Mouse (Mus musculus) liver, adult 2 months (tissue): ENCODE data around the gene Vpreb3.

Experiments
- CTCF ChIP-seq: fragments of 200-500 bp; IDR thresholded peaks from 2 replicates; pipeline ENCODE4 v1.5.1; 2011; ENCODE audit warnings: low read depth, low read length, control low read depth
- POLR2A ChIP-seq: fragments of 200-500 bp; IDR thresholded peaks from 2 replicates; pipeline ENCODE4 v1.6.1; 2011; ENCODE audit warnings: low read length, control low read depth; ENCODE audit not compliant: insufficient read depth; ENCODE audit errors: extremely low read depth

GRCm38 (mm10) chr10:75978119-75978834, 35.4 kb downstream of the Vpreb3 start:
- TF ChIP-seq POLR2A (no peak), CTCF (no peak)
